Mouse (Mus musculus): ENCODE measurements around the gene Iqcf3. TPM values are rescaled to one million over a fixed set of nuclear protein-coding genes. Genes with fewer than 3 reads are reported as not detected.
A peak's percentile ranks its signal among the peaks of the same experiment; 100 is the strongest.

The Iqcf3 gene
- polyA plus RNA-seq, 1 experiment from 2014 or later, result not detected

GRCm38 (mm10) chr9:106564025-106564424, 2.6 kb upstream of the Iqcf3 start:
- no peak for DNase-seq
- no peak overlapping the region for H3K27ac ChIP-seq (ENCODE audit: low read depth)
- no peak for ATAC-seq
- H3K4me3 ChIP-seq (ENCODE audit: low read depth, low read length), result no peak overlapping the region
- WGBS (ENCODE audit: insufficient replicate concordance), result 76% methylated on average over 8 of the region's 8 CpGs
- H3K9me3 ChIP-seq (ENCODE audit: low read length), result no peaks in the 10 kb centered on the region
- no peak overlapping the region for H3K9ac ChIP-seq (replicated peaks)
- no peaks in the 10 kb centered on the region for H3K36me3 ChIP-seq (replicated peaks; ENCODE audit: insufficient read depth, low read length)
- H3K4me1 ChIP-seq (ENCODE audit: insufficient read depth), result 0 out of 2 replicates have a peak, but pooled peaks cover 4% of the 10 kb centered on the region
- H3K4me2 ChIP-seq (ENCODE audit: low read depth, low read length), result no peak overlapping the region
- no peak for TF ChIP-seq EP300 (IDR thresholded peaks at IDR 0.05; ENCODE audit: low read depth)
- no peak for TF ChIP-seq CTCF (IDR thresholded peaks at IDR 0.05; ENCODE audit: low read depth)
- H3K27me3 ChIP-seq (ENCODE audit: insufficient read depth, low read length), result no peaks in the 10 kb centered on the region

- no peak overlapping the region for H3K27ac ChIP-seq (ENCODE audit: low read depth)
- H3K9me3 ChIP-seq (ENCODE audit: low read length), result no peaks in the 10 kb centered on the region
- no peak for TF ChIP-seq EP300 (IDR thresholded peaks at IDR 0.05; ENCODE audit: low read depth)
- TF ChIP-seq CTCF (IDR thresholded peaks at IDR 0.05; ENCODE audit: low read depth), result no peak
- H3K4me2 ChIP-seq (ENCODE audit: low read depth, low read length), result no peak overlapping the region
- no peak overlapping the region for H3K9ac ChIP-seq (replicated peaks)
- H3K4me3 ChIP-seq (ENCODE audit: low read depth, low read length), result no peak overlapping the region
- DNase-seq (no peak), ATAC-seq (no peak)
- H3K4me1 ChIP-seq (ENCODE audit: insufficient read depth), result 0 out of 2 replicates have a peak, but pooled peaks cover 4% of the 10 kb centered on the region
- no peaks in the 10 kb centered on the region for H3K36me3 ChIP-seq (replicated peaks; ENCODE audit: insufficient read depth, low read length)
- 84% methylated on average over 11 of the region's 11 CpGs for WGBS (ENCODE audit: insufficient replicate concordance)
- H3K27me3 ChIP-seq (ENCODE audit: insufficient read depth, low read length), result no peaks in the 10 kb centered on the region
Observed at GRCm38 (mm10) chr9:106562291-106562690, 860 bp upstream of the Iqcf3 start.

GRCm38 (mm10) chr9:106534975-106535374, 26.5 kb downstream of the Iqcf3 start:
- no peak for DNase-seq
- no peak overlapping the region for H3K4me2 ChIP-seq (ENCODE audit: low read depth, low read length)
- H3K4me1 ChIP-seq (ENCODE audit: insufficient read depth), result no peaks in the 10 kb centered on the region
- no peak overlapping the region for H3K9ac ChIP-seq (replicated peaks)
- H3K27me3 ChIP-seq (ENCODE audit: insufficient read depth, low read length), result no peaks in the 10 kb centered on the region
- H3K9me3 ChIP-seq (ENCODE audit: low read length), result no peaks in the 10 kb centered on the region
- no peaks in the 10 kb centered on the region for H3K36me3 ChIP-seq (replicated peaks; ENCODE audit: insufficient read depth, low read length)
- TF ChIP-seq CTCF (IDR thresholded peaks at IDR 0.05; ENCODE audit: low read depth) (no peak), EP300 (IDR thresholded peaks at IDR 0.05; ENCODE audit: low read depth) (no peak)
- no peak for ATAC-seq
- no peak overlapping the region for H3K4me3 ChIP-seq (ENCODE audit: low read depth, low read length)
- WGBS (ENCODE audit: insufficient replicate concordance), result 85% methylated on average over 11 of the region's 11 CpGs
- H3K27ac ChIP-seq (ENCODE audit: low read depth), result no peak overlapping the region

GRCm38 (mm10) chr9:106534296-106534695, 27.1 kb downstream of the Iqcf3 start:
- TF ChIP-seq CTCF (IDR thresholded peaks at IDR 0.05; ENCODE audit: low read depth), result no peak
- no peak for TF ChIP-seq EP300 (IDR thresholded peaks at IDR 0.05; ENCODE audit: low read depth)
- ATAC-seq, result no peak
- no peak overlapping the region for H3K4me2 ChIP-seq (ENCODE audit: low read depth, low read length)
- H3K4me1 ChIP-seq (ENCODE audit: insufficient read depth), result no peaks in the 10 kb centered on the region
- WGBS (ENCODE audit: insufficient replicate concordance), result 89% methylated on average over 7 of the region's 7 CpGs
- H3K27me3 ChIP-seq (ENCODE audit: insufficient read depth, low read length), result no peaks in the 10 kb centered on the region
- H3K9ac ChIP-seq (replicated peaks), result no peak overlapping the region
- H3K36me3 ChIP-seq (replicated peaks; ENCODE audit: insufficient read depth, low read length), result no peaks in the 10 kb centered on the region
- no peak for DNase-seq
- no peak overlapping the region for H3K27ac ChIP-seq (ENCODE audit: low read depth)
- H3K4me3 ChIP-seq (ENCODE audit: low read depth, low read length), result no peak overlapping the region
- no peaks in the 10 kb centered on the region for H3K9me3 ChIP-seq (ENCODE audit: low read length)

GRCm38 (mm10) chr9:106531833-106532232, 29.6 kb downstream of the Iqcf3 start:
- WGBS (ENCODE audit: insufficient replicate concordance), result 32% methylated on average over 3 of the region's 3 CpGs
- no peaks in the 10 kb centered on the region for H3K27me3 ChIP-seq (ENCODE audit: insufficient read depth, low read length)
- DNase-seq (peak; percentile 31), ATAC-seq (no peak)
- H3K9me3 ChIP-seq (ENCODE audit: low read length), result no peaks in the 10 kb centered on the region
- no peaks in the 10 kb centered on the region for H3K4me1 ChIP-seq (ENCODE audit: insufficient read depth)
- TF ChIP-seq EP300 (IDR thresholded peaks at IDR 0.05; ENCODE audit: low read depth) (no peak), CTCF (IDR thresholded peaks at IDR 0.05; ENCODE audit: low read depth) (peak; percentile 92)
- H3K27ac ChIP-seq (ENCODE audit: low read depth), result no peak overlapping the region
- no peaks in the 10 kb centered on the region for H3K36me3 ChIP-seq (replicated peaks; ENCODE audit: insufficient read depth, low read length)
- H3K9ac ChIP-seq (replicated peaks), result no peak overlapping the region
- no peak overlapping the region for H3K4me3 ChIP-seq (ENCODE audit: low read depth, low read length)
- H3K4me2 ChIP-seq (ENCODE audit: low read depth, low read length), result no peak overlapping the region

GRCm38 (mm10) chr9:106519909-106520308, 41.5 kb downstream of the Iqcf3 start:
- H3K4me2 ChIP-seq (ENCODE audit: low read depth, low read length), result no peak overlapping the region
- H3K27ac ChIP-seq (ENCODE audit: low read depth), result no peak overlapping the region
- H3K9me3 ChIP-seq (ENCODE audit: low read length), result no peaks in the 10 kb centered on the region
- no peak overlapping the region for H3K4me3 ChIP-seq (ENCODE audit: low read depth, low read length)
- no peak overlapping the region for H3K9ac ChIP-seq (replicated peaks)
- no peaks in the 10 kb centered on the region for H3K27me3 ChIP-seq (ENCODE audit: insufficient read depth, low read length)
- 59% methylated on average over 8 of the region's 8 CpGs for WGBS (ENCODE audit: insufficient replicate concordance)
- no peaks in the 10 kb centered on the region for H3K36me3 ChIP-seq (replicated peaks; ENCODE audit: insufficient read depth, low read length)
- H3K4me1 ChIP-seq (ENCODE audit: insufficient read depth), result no peaks in the 10 kb centered on the region
- DNase-seq (no peak), ATAC-seq (no peak)
- TF ChIP-seq EP300 (IDR thresholded peaks at IDR 0.05; ENCODE audit: low read depth), result no peak

GRCm38 (mm10) chr9:106519433-106519832, 42.0 kb downstream of the Iqcf3 start:
- WGBS (ENCODE audit: insufficient replicate concordance), result 49% methylated on average over 2 of the region's 2 CpGs
- H3K4me1 ChIP-seq (ENCODE audit: insufficient read depth), result no peaks in the 10 kb centered on the region

More at GRCm38 (mm10) chr9:106519433-106519832, 42.0 kb downstream of the Iqcf3 start:
- DNase-seq, result no peak
- Histone ChIP-seq H3K36me3 (replicated peaks; ENCODE audit: insufficient read depth, low read length) (no peaks in the 10 kb centered on the region), H3K4me3 (ENCODE audit: low read depth, low read length) (no peak overlapping the region), H3K9ac (replicated peaks) (no peak overlapping the region), H3K9me3 (ENCODE audit: low read length) (no peaks in the 10 kb centered on the region), H3K27me3 (ENCODE audit: insufficient read depth, low read length) (no peaks in the 10 kb centered on the region), H3K27ac (ENCODE audit: low read depth) (no peak overlapping the region), H3K4me2 (ENCODE audit: low read depth, low read length) (no peak overlapping the region)
- ATAC-seq, result no peak
- TF ChIP-seq EP300 (IDR thresholded peaks at IDR 0.05; ENCODE audit: low read depth), result no peak
- no peak for TF ChIP-seq CTCF (IDR thresholded peaks at IDR 0.05; ENCODE audit: low read depth)

All from liver, postnatal 0 days (tissue).